Mouse (Mus musculus): ENCODE data around the gene Rtca. TPM values are rescaled to one million over a fixed set of nuclear protein-coding genes. Genes with fewer than 3 reads are reported as not detected.

Gene Rtca
- total RNA-seq, 2 experiments from 2014 or later = 24.3 to 25.7 TPM

DNA sequence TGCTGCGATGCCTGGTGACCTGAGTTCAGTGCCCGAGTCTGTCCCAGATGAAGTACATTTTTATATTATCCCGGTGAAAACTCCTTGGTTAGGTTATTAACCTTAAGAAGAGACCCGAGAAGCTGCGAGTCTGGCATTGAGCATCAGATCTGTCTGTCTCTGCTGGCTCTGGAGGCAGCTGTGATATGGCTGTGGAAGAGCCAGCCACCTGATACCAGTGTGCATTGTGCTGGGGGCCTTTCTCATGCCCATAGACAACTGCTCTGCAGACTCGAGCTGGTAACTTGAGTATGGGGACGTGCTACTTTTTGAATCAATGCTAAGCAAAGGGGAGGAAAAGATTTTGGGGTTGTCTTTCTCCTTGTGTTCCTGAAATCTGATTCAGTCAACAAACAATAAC lies 30.7 kb downstream of the Rtca start:
- DNase-seq = no peak
- intact Hi-C loops (cut with DNase I) = no loop called here

GRCm38 (mm10) chr3:116476686-116477298 lies 31.2 kb downstream of the Rtca start:
- intact Hi-C loops (cut with DNase I) = no loop called here
- no peak for DNase-seq

GRCm38 (mm10) chr3:116474602-116475001 lies 33.4 kb downstream of the Rtca start:
- DNase-seq = no peak
- intact Hi-C loops (cut with DNase I) = no loop called here

GRCm38 (mm10) chr3:116465709-116466108 lies 42.3 kb downstream of the Rtca start:
- no peak for DNase-seq
- intact Hi-C loops (cut with DNase I) = no loop called here

- DNase-seq = no peak
These were observed 43.7 kb downstream of the Rtca start for GRCm38 (mm10) chr3:116464318-116464717.

DNA sequence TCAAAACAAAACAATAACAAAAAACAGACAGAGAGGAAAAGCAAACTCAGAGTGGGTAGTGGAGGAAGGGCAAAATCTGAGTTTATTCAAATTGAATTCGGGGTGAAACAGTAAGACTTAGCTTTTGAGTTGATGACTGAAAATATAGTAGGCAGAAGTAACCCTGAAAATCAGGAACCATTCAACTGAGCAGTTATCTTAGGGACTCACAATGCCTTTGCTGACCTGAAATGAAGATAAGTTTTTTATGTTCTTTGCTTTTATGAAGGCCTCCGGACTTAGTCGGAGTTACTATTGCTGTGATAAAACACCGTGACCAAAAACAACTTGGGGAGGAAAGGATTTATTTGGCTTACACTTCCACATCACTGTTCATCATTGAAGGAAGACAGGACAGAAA lies 47.0 kb downstream of the Rtca start:
- DNase-seq = no peak
- intact Hi-C loops (cut with DNase I) = no loop called here

More at GRCm38 (mm10) chr3:116464318-116464717, 43.7 kb downstream of the Rtca start:
- intact Hi-C loops (cut with DNase I) = no loop called here

DNA sequence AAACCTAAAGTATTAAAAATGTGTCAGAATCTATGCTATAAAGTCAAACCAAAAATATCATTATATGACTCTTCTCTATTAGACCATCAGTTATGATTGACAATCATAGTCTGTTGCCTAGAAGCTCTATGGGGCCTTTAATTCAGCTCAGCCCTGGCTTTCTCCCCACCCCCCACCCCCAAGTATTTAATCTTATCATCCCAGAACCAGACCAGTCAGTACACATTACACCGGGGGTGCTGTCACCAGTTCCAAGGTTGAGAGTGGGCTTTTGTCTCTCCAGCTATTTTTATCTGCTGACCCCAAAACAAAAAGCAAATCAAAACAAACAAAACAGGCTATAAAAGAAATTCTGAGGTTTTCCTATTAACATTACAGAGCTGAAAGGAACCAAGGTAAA lies 53.5 kb downstream of the Rtca start:
- no peak for DNase-seq
- intact Hi-C loops (cut with DNase I) = no loop called here

DNA sequence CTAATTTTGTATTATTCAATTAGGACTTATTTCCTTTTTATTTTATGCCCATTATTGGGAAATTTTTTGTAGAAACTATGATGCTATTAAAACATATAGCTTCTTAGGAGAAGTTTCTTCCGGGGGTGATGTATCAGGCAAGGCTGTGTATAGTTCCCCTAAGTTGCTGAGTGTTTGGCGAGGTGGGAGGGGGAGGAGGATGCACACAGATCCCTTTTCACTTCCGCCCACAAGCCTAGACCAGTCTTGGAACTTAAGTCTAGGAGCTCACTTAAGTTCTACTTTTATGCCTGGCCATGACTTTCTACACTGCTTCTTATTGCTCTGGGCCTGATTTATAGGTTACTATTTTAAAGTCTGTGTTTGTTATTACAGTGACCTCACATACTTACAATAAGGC lies 57.3 kb downstream of the Rtca start:
- intact Hi-C loops (cut with DNase I) = no loop called here
- no peak for DNase-seq

DNA sequence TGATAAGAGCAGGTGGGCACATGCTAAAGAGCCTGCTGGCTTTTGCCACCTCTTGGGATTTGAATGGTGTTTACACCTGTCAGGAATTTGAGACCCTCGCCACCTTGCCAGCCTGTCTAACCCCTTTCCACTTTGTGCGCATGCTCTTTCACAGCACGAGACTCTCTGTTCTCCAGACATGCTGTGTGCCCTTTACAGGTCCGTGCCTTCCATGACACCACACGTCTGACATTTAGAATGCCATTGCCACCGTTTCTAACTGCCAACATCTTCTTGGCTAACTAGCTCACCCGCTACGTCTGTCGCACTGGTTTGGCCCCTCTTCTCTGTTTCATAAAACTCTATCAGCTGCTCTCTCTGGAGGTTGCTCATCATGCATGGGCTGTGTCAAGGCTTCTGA lies 63.7 kb downstream of the Rtca start:
- intact Hi-C loops (cut with DNase I) = no loop called here
- DNase-seq = no peak

- no peak for DNase-seq
- intact Hi-C loops (cut with DNase I) = no loop called here
These were observed 65.2 kb downstream of the Rtca start for GRCm38 (mm10) chr3:116442788-116443187.

DNA sequence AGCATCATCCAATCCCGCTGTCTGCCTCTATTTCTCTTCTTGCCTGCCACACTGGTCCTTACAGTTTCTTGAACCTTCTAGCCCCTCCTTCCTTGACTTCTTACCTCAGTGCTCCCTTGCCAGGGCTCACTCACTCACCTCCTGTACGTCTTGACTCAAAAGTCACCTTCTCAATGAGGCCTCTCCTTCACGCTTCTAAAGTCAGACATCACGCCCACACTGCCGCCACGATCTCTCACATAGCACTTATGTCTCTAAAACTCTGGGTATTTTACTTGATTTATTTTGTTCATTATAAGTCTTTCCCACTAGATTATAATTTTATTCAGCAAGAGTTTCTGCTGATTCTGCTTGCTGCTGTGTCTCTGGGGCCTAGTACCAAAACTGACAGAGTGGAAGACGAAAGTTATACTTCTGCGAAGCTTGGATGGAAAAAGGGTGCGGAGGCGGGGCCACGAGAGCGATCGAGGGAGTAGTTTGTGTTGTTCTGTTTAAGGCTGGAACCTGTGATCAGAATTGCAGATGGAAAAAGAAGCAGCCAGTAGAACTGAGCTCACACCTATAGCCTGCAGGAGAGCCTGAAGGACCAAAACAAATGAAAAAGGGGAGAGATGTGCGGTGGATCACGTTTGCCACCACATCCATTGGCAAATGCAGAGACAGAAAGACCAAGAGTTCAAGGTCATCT lies 66.3 kb downstream of the Rtca start:
- intact Hi-C loops (cut with DNase I) = no loop called here

DNA sequence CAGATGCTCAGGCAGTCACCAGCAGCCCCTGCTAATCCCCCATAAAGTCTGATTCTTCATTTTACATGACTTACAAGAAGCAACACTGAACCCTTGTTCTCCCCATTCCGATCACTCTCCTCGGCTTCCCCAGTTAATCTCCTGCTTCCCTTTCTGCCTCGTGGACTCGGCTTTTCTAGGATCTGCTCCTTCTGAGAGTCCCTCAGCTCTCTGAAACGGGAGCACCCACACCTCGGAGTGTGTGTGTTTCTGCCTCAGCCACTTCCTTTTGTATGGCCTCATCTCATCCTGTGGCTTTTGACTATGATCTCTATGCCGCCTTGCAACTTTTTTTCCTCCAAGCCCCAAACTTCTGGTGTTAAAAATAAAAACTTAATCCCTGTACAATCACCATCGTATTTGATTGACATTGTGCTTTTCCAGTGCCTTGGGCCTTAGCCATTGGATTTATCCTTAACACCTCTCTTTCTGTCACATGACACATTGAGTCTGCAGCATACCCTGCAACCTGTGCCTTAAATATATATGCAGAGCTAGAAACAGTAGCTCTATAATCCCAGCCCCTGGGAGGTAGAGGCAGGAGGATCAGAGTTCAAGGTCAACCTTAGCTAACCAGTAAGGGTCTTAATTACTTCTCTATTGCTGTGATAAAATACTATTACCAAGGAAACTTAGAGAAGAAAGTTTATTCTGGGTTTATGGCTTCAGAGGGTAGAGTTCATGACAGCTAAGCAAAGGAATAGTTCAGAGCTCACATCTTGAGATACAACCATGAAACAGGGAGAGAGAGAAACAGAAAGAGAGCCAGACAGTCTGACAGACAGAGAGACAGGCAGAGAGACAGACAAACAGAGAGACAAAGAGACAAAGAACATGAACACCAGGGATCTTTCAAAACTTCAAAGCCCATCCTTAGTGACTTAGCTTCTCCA lies 67.7 kb downstream of the Rtca start:
- no peak for DNase-seq
- intact Hi-C loops (cut with DNase I) = no loop called here

More for the DNA sequence above, 66.3 kb downstream of the Rtca start:
- DNase-seq = no peak

Other genes starting within 250 kb of the Rtca start
- gene Cdc14a, start 84.2 kb downstream of the Rtca start, total RNA-seq (2021) = 1 to 10 TPM; 5.2 to 6.5 TPM
- gene Dbt, start 4.9 kb upstream of the Rtca start, total RNA-seq (2021) = 10 to 100 TPM; 23.4 to 31.7 TPM
- 10 to 100 TPM; 73.5 to 78.8 TPM for gene Lrrc39, start 54.8 kb upstream of the Rtca start, total RNA-seq (2021)
- 1 to 10 TPM; 4.7 to 4.9 TPM for gene Sass6, start 86.8 kb upstream of the Rtca start, total RNA-seq (2021)
- 1 to 10 TPM; 7.0 to 9.3 TPM for gene Trmt13, start 106.4 kb upstream of the Rtca start, total RNA-seq (2021)
- 10 to 100 TPM; 30.1 to 30.8 TPM for gene Mfsd14a, start 154.5 kb upstream of the Rtca start, total RNA-seq (2021)
- 1 to 10 TPM in 1 of 2 experiments, not detected in 1; 1.6 TPM for gene Gm43191, start 173.1 kb upstream of the Rtca start, total RNA-seq (2021)
- gene Slc35a3, start 204.6 kb upstream of the Rtca start, total RNA-seq (2021) = 10 to 100 TPM; 19.3 to 21.9 TPM